Mouse (Mus musculus) T-helper 17 cell (primary cell): Measurements from ENCODE around the gene Glb1.
"Not testable (repeated sequence)": the region's sequence is repeated elsewhere in the genome, so short reads cannot be mapped to it uniquely, and the experiment has no call there.

Experiments used
- in situ Hi-C, 2 experiments: fragments of 300-600 bp; cut with MboI, MseI; formaldehyde crosslinking; loops; 1 replicate in 1 of 2; 2 replicates in 1 of 2; pipeline ENCODE4 v1.15.1; 2025; ENCODE audit warnings: high pct_unique_total_duplicates in 2 of 2

Glb1 gene

DNA sequence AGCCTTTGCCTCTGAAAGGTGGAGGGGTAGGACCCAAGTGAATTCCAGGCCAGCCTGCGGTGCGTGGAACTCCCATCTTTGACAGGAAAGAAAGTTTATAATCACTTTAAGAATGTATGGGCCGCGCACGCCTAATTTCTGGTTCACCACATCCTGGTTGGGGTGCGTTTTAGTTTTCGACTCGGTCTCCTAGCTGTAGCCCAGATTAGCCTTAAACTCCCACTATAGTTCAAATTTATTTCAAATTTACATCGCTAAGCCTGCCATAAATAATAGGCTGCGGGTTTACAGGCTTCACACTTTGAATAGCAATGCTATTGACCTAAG, 10.2 kb upstream of the Glb1 start:
- in situ Hi-C loops, result no loop called here

DNA sequence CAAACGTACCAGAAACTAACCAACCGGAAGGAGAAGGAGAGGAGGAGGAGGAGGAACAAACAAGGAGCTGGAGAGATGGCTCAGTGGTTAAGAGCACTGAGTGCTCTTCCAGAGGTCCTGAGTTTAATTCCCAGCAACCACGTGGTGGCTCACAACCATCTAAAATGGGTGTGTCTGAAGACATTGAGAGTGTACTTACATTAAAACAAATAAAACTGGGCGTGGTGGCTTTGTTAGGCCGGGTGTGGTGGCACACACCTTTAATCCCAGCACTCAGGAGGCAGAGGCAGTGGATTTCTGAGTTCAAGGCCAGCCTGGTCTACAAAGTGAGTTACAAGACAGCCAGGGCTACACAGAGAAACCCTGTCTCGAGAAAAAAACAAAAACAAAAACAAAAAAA, 6.7 kb upstream of the Glb1 start:
- in situ Hi-C loops, result not testable (repeated sequence)

DNA sequence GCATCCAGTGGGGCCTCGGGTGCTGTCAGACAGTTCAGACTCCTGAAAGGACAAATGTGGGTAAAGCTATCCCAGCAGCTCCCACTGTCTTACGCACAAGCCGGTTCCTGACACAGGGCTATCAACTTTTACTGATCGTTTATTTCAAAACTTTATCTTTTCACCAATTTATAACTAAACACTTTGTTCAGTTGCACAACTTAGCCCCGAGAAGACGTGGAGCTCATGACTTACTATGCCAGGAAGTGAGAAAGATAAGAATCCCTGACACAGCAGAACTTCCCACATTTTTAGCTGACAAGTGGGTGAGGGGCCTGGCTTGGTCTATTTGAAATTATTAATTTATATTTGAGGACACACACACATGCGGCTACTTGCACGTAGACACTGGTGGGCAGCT, 6.2 kb upstream of the Glb1 start:
- in situ Hi-C loops, result no loop called here

DNA sequence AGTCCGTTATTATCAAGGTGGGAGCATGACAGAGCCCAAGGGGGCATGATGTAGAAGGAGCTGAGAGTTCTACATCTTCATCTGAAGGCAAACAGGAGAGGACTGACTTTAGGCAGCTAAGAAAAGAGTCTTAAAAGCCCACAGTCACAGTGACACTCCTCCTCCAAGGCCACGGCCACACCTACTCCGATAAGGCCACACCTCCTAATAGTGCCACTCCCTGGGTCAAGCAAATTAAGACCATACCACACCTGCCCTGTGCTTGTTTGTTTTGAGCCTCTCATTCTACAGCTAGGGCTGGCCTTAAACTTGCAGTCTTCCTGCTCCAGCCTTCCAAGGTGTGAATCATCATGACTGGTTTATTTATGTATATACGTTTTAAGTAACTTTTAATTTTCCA, 5.6 kb upstream of the Glb1 start:
- in situ Hi-C loops, result no loop called here

DNA sequence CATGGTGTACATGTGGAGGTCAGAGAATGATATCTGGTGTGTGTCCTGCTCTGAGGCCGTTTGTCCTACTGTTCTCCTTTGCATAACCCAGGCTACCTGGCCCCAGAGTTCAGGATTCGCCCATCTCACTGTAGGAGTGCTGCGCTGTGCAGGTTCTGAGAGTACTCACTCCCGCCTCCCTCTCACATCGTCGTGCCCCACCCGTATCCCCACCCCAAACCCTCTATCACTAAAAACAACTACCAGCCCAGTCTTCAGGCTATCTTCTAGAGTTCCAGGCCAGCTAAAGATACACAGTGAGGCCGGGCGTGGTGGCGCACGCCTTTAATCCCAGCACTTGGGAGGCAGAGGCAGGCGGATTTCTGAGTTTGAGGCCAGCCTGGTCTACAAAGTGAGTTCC, 1.2 kb upstream of the Glb1 start:
- in situ Hi-C loops, result no loop called here

DNA sequence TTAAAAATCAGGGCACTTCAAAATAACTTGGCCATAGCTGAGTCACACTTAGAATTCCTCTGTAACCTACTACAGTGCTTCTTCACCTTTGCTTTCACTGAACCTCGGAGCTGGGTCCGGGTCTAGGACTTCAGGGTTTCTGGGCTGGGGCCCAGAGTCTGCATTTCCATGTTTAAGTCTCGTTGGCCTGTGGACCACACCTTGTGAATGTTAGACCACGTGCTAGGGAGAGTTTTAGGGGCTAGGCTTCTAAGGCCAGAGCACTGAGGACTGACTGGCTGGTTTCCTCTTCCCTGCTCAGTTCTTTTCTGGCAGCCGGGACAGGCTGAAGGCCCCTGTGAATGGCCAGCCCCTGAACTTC, 308 bp upstream of the Glb1 start:
- in situ Hi-C loops, result no loop called here

DNA sequence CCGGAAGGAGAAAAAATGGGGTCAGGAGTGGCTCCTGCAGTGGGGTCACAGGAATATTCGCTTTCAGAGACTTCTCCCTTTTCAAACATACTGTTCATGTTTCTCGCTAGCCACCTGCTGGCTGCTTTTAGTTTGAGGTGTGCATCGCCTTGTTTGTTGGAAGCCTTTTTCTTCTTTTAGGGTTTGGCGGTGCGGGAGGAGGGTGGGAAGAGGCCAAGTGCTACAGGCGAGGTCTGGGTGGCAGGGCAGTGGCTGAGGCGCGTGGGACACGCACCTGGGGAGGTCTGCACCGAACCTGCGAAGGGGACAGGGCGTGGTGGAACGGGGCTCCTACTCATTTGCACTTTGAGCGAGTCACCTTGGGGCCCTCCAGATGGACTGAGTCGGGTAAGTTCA, 807 bp downstream of the Glb1 start:
- in situ Hi-C loops, result no loop called here

DNA sequence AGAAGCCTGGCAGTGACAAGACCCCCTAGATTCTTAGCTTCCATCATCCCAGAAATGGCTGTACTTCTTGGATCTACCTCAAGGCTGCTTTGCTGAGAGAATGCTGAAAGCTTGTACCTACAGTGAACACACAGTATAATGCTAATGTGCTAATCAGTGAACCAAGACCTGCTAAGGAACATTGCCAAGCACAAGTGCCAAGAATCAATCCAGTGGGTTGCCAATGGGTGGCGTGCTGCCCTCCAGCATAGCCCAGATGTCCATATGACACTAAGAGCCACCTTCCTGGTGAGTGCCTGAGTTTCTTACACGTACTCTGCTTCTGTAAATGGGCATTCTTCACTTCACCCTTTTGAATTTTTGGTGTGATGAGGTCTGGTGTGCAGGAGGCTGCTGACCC, 6.8 kb downstream of the Glb1 start:
- in situ Hi-C loops, result loop anchor here in 1 of 2 experiments (5.0 kb wide), 1 partner anchor 175 kb away; no protein-coding TSS in a partner anchor

DNA sequence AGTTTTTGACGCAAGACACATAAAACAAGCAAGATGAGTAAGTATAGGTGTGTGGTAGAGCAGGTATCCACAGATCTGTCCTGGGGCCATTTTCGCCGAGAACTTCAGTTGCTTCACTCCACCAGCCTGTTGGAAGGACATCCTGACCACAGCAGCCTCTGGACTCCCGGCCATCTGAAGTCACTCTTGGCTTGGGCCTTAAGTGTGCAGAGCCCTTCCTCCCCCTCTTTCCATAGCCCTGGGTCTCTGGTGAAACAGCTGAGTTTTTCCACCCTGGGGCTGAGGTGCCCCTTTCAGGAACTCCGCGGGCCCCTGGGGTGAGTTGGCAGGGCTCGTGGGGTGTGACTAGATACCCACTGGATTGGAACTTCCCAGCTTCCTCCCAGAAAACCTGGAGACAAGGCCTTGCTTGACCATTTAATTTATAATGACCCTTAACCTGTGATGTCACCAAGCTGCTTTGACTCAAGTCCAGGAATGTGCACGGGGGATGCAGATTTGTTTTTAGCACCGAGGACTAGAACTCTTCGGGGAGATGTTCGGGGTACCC, 9.5 kb downstream of the Glb1 start:
- in situ Hi-C loops, result no loop called here

DNA sequence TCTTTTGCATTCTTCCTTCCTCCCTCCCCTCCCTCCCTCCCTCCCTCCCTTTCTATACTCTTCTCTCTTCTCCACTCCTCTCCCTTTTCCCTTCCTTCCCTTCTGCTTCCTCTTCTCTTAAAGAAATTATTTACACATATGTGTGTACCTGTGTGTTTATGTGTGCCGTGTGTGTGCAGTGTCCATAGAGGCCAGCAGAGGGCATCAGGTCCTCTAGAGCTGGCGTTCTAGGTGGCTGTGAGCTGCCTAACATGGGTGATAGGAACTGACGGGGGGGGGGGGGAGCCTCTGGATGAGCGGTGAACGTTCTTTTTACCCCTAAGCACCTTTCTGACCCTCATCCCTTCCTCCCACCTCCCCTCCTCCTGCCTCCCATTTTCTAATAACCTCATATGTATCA, 10.4 kb downstream of the Glb1 start:
- in situ Hi-C loops, result no loop called here

DNA sequence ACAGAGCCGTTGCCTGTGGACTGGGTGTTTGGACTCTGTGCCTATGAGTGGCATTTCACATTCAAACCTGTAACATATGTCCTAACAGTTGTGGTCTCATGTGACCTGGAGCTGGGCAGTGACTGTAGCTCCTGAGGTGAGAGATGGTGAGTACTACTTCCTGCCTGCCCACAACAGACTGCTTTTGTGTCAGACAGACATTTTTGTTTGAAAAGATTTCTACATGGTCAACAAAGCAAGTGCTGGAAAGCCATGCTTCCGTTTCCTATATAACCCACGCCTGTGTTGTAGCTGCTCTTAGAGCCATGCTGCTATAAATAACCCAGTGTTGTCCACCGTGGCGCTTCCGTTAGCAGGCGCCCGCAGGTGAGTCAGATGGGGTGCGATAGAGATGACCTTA, 11.5 kb downstream of the Glb1 start:
- in situ Hi-C loops, result no loop called here

DNA sequence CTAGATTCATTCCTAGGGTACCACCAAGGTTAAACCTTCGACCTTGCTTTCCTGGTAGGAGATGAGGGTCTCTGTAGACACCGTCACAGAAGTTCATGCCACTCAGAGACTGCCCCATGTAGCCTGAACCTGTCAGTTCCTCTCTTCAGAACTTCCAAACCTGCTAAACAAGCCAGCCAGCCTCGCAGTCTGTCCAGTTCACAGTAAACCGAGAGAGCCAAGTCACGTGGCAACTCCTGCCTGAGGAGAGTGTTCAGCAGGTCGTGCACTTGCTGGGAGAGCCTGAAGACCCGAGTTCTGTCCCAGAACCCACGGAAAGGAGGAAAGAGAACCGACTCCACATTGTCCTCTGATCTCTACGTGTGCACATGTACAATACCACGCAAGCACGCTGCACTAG, 13.0 kb downstream of the Glb1 start:
- in situ Hi-C loops, result no loop called here

DNA sequence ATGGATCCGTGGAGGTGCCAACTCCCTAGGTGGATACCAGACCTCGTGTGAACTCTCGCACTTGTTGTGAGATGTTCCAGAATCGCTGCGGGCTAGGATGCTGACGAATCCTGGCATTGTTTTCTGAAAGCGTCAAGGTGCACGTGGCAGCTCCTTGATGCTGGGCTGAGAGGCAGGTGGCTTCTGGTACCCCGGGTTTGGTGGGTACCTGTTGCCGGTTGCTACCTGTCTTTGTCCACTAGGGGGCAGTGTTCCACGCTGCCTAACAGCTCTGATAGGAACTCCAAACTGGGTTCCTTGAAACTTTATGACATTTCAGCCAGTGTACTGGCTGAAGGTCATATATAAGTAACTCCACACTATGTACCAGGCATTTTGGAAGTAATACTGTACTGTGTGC, 14.8 kb downstream of the Glb1 start:
- in situ Hi-C loops, result loop anchor here (5.0 kb wide), 3 partner anchors 82 to 167 kb away; partner anchors contain the start of gene Ccr4 (in 1 of the 2)

DNA sequence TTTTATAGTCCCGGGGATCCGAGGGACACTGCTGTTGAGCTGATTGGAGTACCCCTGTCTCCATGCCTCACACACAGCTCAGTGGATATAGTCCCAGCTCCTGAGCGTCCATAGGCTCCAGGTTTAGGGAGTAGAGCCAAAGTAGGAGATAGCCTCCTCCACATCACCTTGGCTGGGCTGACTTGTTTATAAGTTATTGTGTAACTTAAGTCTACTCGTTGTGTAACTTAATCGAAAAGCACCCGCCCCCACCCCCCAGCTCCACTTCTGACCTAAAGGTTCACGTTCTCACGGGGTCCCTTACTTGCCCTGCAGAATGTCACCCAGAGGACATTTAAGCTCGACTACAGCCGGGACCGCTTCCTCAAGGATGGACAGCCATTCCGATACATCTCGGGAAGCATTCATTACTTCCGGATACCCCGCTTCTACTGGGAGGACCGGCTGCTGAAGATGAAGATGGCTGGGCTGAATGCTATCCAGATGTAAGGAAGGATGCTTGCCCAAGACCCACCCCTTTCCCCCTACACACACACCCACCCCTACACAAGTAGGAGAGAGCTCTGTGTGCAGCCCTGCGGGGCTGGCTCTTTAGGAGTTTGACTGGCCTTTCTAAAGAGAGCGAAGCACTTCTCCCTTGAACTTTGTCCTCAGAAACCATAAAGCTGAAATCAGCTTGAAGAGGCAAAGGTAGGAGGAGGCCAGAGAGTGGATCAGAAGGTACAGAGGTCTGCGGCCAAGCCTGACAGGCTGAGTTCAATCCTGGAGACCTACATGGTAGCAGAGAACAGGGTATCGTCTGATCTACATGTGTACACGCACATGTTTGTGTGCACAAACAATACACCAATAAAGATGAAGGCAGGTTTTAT, 16.0 kb downstream of the Glb1 start:
- in situ Hi-C loops, result loop anchor here (5.0 kb wide), 3 partner anchors 80 to 165 kb away; partner anchors contain the start of gene Ccr4 (in 1 of the 2)

DNA sequence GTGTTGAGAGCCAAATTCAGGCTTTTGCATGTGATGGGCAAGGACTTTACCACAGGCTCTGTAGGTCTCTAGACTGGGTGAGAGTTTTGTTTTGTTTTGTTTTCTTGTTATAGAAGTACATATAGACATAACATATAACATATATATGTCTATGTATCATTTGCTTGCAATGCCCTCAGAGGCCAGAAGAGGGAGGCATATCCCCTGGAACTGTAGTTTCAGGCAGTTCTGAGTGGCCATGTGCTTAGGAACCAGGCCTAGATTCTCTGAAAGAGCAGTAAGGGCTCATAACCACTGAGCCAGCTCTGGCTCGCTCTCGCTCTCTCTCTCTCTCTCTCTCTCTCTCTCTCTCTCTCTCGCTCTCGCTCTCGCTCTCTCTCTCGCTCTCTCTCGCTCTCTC, 17.3 kb downstream of the Glb1 start:
- in situ Hi-C loops, result loop anchor here (5.0 kb wide), 3 partner anchors 79 to 164 kb away; partner anchors contain the start of gene Ccr4 (in 1 of the 2)

DNA sequence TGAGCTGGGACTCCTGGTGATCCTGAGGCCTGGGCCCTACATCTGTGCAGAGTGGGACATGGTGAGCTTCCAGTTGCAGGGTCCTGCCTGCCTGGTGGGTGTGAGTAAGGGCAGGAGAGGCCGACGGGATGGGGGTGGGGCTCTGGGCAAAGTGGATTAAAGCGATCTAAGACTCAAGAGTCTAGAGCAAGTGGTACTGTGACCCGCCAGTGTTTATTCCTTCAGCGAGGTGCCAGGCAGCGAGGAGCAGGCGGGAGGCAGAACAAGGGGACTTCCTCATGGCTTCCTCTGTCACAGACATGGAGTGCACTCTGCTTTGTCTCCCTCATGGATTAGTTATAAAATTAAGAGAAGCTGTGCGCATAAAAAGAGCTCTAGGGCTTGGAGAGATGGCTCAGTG, 19.6 kb downstream of the Glb1 start:
- in situ Hi-C loops, result no loop called here

DNA sequence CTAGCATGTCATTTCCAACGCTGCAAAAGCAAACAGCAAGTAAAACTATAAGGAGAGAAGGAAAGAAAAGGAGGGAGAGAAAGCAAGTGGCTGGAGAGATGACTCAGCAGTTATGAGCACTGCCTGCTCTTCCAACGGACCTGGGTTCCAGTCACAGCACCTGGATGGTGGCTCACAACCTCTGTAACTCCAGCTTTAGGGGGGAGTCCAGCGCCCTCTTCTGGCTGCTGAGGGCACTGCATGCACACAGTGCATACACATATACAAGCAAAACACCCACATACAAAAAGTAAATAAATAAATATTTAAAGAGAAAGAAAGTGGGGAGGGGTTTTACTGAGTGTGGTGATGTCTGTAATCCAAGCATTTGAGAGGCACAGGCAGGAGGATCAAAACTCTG, 20.2 kb downstream of the Glb1 start:
- in situ Hi-C loops, result no loop called here

DNA sequence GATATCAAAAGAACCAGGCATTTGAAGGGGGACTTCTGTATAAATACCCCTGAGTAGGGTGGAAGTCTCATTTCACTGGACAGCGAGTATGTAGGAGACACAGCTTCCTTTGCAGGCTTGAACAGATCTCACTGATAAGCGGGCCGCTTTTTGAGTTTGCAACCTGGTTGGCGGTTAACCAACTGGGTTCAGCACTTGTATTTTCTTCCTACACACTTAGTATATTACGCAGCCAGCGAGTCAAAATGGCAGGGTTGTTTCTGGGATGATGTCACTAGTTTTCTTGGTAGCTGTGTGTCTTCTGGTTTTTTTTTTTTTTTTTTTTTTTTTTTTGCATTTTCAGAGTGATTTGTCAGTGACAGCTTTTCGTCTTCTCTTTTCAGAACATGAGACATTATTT, 20.9 kb downstream of the Glb1 start:
- in situ Hi-C loops, result no loop called here

DNA sequence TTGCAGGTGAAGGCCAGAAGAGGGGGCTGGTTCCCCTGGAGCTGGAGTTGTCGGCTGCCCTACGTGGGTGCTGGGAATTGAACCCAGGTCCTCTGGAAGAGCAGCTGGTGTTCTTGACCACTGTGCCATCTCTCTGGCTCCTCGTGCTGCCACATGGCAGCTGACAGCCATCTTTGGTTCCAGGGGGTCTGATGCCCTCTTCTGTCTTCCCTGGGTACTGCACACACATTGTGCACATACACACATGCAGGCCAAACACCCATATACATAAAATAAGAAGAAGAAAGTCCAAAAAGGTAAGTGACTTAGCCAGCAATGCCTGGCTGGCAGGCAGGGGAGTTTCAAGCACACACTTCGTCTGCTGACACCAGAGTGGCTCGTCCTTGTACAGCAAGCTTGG, 24.7 kb downstream of the Glb1 start:
- in situ Hi-C loops, result no loop called here

DNA sequence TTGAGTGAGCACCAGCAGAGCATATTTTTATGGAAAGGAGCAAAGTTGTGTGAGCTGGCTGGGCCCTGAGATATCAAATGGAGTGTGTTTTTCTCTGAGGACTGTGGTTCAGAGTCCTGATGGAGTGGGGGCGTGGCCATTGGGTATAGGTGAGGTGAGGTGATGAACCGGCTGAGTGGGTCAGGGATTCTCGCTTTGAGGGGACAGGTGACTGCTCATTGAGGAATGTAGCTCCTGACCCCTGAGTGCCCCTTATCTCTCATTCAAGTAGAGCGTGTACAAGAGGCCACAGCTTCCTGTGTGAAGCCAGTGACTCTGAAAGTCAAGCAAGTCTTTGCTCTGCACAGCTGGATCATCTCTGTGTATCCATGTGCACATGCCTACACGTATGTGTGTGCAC, 25.3 kb downstream of the Glb1 start:
- in situ Hi-C loops, result no loop called here

DNA sequence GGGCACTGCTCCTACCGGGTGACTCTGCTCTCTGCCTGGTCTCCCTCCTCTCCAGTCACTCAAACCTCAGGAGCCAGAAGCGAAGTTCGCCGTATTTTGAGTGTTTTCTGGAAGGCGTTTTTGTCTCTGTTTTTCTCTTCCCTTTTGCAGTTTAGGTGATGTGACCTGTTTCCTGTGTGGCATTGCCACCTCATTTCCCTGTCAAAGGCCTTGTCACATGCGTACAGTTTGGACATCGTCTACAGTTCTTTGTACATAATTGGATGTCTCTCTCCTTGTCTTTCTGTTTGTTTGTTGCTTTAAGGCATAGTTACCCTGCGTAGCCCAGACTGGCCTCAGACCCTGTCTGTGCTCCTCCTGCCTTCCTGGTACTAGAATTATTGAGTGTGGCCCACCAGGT, 26.5 kb downstream of the Glb1 start:
- in situ Hi-C loops, result no loop called here

DNA sequence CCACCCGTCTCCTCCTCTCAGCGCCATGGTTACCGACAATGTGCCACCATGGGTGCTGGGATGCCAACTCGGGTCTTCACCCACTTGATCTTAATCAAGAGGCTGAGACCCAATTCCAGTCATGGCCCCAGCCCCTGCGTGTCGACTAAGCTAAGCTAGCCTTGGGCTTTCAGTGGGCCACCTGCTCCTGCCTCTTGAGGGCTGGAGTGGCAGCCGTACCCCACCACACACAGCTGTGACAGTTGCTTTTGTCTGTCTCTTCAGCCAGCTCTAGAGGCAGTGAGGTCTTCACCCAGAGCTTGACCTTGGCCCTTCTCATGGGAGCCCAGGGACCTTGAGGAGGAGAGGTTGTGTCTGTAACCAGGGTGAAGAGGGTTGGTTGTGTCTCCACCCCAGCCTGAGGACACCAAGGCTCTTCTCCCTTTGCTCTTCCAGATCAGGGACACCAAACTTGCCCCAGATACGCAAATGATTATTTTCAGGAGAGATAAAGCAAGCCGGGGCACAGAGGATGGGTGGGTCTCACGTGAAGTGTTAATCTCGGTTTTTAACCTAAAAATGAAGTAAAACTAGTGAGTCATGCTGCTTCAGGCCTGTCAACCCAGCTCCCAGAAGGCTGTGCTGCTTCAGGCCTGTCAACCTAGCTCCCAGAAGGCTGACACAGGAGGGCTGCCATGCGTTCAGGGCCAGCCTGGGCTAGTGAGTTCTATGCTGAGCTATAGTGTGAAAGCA, 27.4 kb downstream of the Glb1 start:
- in situ Hi-C loops, result no loop called here

DNA sequence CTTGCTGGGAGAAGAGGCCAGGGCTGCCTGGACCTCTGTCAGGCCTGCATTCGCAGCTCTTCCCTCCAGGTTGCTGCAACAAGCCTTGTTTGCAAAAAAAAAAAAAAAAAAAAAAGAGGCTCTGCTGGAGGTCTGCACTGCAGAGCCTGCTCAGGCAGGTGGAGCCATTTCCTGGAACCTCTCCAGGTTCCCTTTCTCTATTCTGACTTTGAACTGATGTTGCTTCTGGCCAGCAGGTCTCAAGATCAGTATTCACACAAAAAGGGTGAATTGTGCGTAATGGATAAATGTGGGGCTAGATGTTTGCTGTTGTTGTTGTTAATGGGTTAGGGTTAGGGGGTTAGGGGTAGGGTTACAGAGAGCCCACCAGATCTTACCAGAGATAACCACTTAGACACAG, 34.8 kb downstream of the Glb1 start:
- in situ Hi-C loops, result no loop called here
